Mouse (Mus musculus) liver, postnatal 0 days (tissue): ENCODE measurements around the gene Fev. TPM values are rescaled to one million over a fixed set of nuclear protein-coding genes. Genes with fewer than 3 reads are reported as not detected.

Experiments
- ATAC-seq: fragments of 200-750 bp; cut with Nextera tagmentation; 2 replicates; pipeline ENCODE4 v1.8.0; 2017; ENCODE audit warnings: mild to moderate bottlenecking, moderate library complexity
- DNase-seq: peaks from one replicate; pipeline ENCODE4 v3.0.0-alpha.2; 2016
- H3K27ac ChIP-seq: fragments of 300-500 bp; sonication (generic); 2 replicates; pipeline ENCODE4 v1.5.1; 2014; ENCODE audit warnings: antibody characterized with exemption, moderate library complexity, mild to moderate bottlenecking, low read depth
- H3K27me3 ChIP-seq: fragments of 300-500 bp; sonication (generic); 2 replicates; pipeline ENCODE4 v1.6.1; 2014; ENCODE audit warnings: low read length, control low read depth, mixed read lengths; ENCODE audit not compliant: insufficient read depth
- H3K36me3 ChIP-seq: fragments of 300-500 bp; sonication (generic); replicated peaks from 2 replicates; pipeline ENCODE4 v1.6.1; 2014; ENCODE audit warnings: mild to moderate bottlenecking, control low read depth, low read length, moderate library complexity, mixed read lengths; ENCODE audit not compliant: insufficient read depth
- H3K4me1 ChIP-seq: fragments of 300-500 bp; sonication (generic); 2 replicates; pipeline ENCODE4 v1.6.1; 2014; ENCODE audit warnings: antibody characterized with exemption, mild to moderate bottlenecking, control low read depth; ENCODE audit not compliant: insufficient read depth
- H3K4me2 ChIP-seq: fragments of 300-500 bp; sonication (generic); 2 replicates; pipeline ENCODE4 v1.6.1; 2014; ENCODE audit warnings: low read depth, mild to moderate bottlenecking, low read length, moderate library complexity, mixed read lengths
- H3K4me3 ChIP-seq: fragments of 300-500 bp; sonication (generic); 2 replicates; pipeline ENCODE4 v1.5.1; 2014; ENCODE audit warnings: low read depth, low read length
- H3K9ac ChIP-seq: fragments of 300-500 bp; sonication (generic); replicated peaks from 2 replicates; pipeline ENCODE4 v1.6.1; 2014; ENCODE audit warnings: mild to moderate bottlenecking, moderate library complexity
- H3K9me3 ChIP-seq: fragments of 300-500 bp; sonication (generic); 2 replicates; pipeline ENCODE4 v1.6.1; 2016; ENCODE audit warnings: mild to moderate bottlenecking, control low read depth, low read length, mixed read lengths
- CTCF ChIP-seq: sonication (generic); IDR thresholded peaks from 2 replicates; pipeline ENCODE4 v1.5.1; 2016; ENCODE audit warnings: antibody characterized with exemption, low read depth
- EP300 ChIP-seq: IDR thresholded peaks from 2 replicates; pipeline ENCODE4 v1.6.1; 2016; ENCODE audit warnings: antibody characterized with exemption, low read depth, mild to moderate bottlenecking
- WGBS: fragments of 180-500 bp; shearing (Covaris S2); extraction: QIAGEN DNeasy Blood & Tissue Kit; methylation state at CpG from one replicate; pipeline ENCODE4 v1.1.7; 2014; ENCODE audit not compliant: insufficient replicate concordance; 5-methylcytosine and 5-hydroxymethylcytosine counted together
- polyA plus RNA-seq: library from polyadenylated mRNA; unstranded; fragments of >200 nt; fragmentation: Nextera tagmentation; extraction: Ambion mirVana; gene quantifications from 2 replicates; pipeline ENCODE4 v1.2.1, GENCODE M21; 2015

The Fev gene
- polyA plus RNA-seq, 1 experiment from 2014 or later, result 0.20 TPM

DNA sequence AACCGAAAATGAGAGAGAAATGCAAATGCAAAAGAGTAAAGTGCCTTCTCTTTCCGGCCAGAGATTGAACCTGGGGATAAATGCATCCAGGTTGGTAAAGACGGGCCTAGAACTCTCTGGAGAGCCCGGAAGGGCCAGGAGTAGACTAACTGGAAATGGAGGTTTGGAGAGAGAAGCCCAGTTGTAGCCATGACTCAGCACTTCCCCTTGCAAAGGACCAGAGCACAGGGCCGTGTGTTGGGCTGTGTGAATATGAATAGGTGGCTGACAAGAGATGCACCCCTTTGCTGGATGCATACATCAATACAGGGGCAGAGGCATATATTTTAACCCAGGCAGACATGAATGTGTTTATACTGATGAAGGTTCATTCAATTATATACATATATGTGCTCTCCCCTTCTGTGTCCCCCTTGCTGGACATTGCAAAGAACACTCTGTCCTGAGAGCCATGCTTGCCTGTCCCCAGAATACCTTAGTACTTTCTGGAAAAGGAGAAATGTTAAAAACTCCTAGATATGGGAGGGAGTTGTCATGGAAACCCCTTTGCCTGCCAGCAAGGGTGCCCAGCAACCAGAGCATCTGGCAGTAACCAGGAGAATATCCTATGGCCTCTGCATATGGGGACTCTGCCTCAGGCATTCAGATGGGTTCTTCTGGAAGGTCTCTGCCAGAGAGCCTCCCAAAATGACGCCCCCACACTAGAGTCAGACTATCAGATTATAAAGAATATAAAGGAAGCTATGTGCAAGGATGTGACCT is 25.8 kb downstream of the Fev start:
- 35% methylated on average over 6 of the region's 6 CpGs for WGBS
- peaks cover 64% of the 10 kb centered on the region for H3K27me3 ChIP-seq

DNA sequence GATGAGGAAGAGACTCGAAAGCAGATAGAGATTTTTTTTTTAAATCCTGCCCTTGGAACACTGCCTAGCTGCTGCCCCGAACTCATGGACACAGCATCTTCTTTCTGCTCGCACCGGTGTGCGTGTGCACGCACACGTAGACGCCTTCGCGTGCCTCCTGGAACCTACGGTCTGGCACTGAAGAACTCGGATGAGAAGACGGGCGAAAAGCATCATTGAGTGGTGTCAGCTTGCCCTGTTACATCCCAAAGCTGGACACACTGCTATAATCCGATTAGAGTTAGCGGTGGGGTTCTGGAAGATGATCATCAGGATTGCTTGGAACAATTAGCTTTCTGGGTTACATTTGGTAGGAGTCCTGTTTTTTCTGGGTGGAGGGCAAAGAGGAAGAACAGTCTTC is 26.4 kb downstream of the Fev start:
- no peaks in the 10 kb centered on the region for H3K9me3 ChIP-seq
- H3K4me2 ChIP-seq, result no peak overlapping the region
- TF ChIP-seq EP300 (no peak), CTCF (no peak)
- no peak overlapping the region for H3K9ac ChIP-seq
- no peak for ATAC-seq
- H3K27me3 ChIP-seq, result peaks cover 70% of the 10 kb centered on the region
- no peak overlapping the region for H3K4me3 ChIP-seq
- DNase-seq, result no peak
- H3K36me3 ChIP-seq, result no peaks in the 10 kb centered on the region
- whole genome bisulfite sequencing, result 13% methylated on average over 16 of the region's 16 CpGs
- H3K27ac ChIP-seq, result no peak overlapping the region
- H3K4me1 ChIP-seq, result peaks cover 3% of the 10 kb centered on the region; the same call in 1 of the 2 replicates

More for the DNA sequence above, 25.8 kb downstream of the Fev start:
- H3K4me2 ChIP-seq, result no peak overlapping the region
- ATAC-seq (no peak), DNase-seq (no peak)
- H3K27ac ChIP-seq, result no peak overlapping the region
- TF ChIP-seq EP300 (no peak), CTCF (no peak)
- no peaks in the 10 kb centered on the region for H3K9me3 ChIP-seq
- no peaks in the 10 kb centered on the region for H3K36me3 ChIP-seq
- H3K4me1 ChIP-seq, result peaks cover 3% of the 10 kb centered on the region; the same call in 1 of the 2 replicates
- H3K9ac ChIP-seq, result no peak overlapping the region
- H3K4me3 ChIP-seq, result no peak overlapping the region

DNA sequence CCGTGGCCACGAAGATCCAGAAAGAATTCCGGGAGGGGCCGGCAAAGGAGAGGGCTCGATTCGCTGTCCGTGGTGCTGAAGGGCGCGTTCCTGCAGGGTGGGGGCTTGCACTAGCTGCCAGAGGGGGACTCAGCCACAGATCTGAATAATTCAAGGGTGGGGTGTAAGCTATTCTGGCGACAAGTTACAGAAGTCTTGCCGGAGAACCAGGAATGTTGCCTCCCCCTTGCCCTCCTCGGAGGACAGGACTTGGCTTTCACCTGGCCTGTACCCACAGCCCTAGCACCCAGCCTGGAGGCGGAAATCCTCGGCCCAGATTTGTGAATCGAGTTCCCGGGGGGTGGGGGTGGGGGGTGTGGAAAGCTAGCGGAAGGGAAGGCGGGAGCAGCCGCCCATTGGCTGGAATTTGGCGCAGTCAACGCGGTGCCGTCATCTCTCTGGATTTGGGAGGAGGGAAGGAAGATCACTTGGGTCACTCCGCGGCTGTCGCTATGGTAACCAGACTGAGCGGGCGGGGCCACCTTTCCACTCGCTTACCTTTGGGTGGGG is 27.0 kb downstream of the Fev start:
- Histone ChIP-seq H3K9me3 (no peaks in the 10 kb centered on the region), H3K4me3 (no peak overlapping the region), H3K27me3 (peaks cover 74% of the 10 kb centered on the region), H3K36me3 (no peaks in the 10 kb centered on the region), H3K27ac (no peak overlapping the region), H3K4me1 (peaks cover 3% of the 10 kb centered on the region; the same call in 1 of the 2 replicates), H3K9ac (no peak overlapping the region), H3K4me2 (no peak overlapping the region)
- ATAC-seq (no peak), DNase-seq (peak; percentile 49)
- no peak for TF ChIP-seq EP300
- TF ChIP-seq CTCF, result no peak
- 2% methylated on average over 29 of the region's 29 CpGs for WGBS

DNA sequence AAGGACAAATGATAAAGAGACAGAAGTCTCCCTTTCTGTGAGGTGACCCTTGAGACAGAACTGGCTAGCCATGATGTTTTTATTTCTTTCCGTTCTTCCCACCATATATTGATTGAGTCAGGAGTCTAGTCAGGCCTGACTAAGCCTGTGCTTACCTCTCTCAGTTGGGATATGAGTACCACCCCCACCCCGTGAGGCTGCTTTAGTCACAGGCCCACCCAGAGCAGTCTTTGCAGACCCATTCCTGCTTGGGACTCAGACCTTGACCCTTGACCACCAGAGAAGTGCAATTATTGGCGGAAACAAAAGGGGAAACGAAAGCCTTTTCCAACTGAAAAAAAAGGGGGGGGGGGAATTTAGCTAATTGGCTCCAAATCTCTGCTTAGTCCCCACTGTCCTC is 27.5 kb downstream of the Fev start:
- Histone ChIP-seq H3K9me3 (no peaks in the 10 kb centered on the region), H3K4me2 (no peak overlapping the region), H3K4me3 (no peak overlapping the region), H3K27me3 (peaks cover 79% of the 10 kb centered on the region), H3K27ac (no peak overlapping the region), H3K9ac (no peak overlapping the region), H3K36me3 (no peaks in the 10 kb centered on the region), H3K4me1 (peaks cover 3% of the 10 kb centered on the region; the same call in 1 of the 2 replicates)
- WGBS, result 6% methylated on average over 4 of the region's 4 CpGs
- ATAC-seq (no peak), DNase-seq (no peak)
- TF ChIP-seq EP300, result no peak
- TF ChIP-seq CTCF, result no peak

DNA sequence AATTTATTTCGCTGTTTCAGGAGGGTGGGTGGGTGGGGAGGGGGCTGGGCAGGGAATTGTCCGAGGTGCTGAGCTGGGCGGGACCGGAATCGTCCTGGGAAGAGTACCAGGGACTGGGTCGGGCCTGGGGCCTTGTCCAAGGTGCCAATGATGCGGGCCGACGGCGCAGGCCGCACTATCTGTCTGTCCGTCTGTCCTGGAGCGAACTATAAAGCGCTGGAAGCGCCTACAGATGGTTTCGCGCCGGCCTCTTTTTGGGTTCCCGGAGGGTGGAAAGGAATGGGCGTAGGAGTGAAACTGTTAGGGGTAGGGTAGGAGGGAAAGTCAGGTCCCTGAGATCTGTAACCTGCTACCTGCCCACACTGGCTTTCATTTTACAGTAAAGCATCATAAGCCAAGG is 28.0 kb downstream of the Fev start:
- TF ChIP-seq CTCF (no peak), EP300 (no peak)
- H3K36me3 ChIP-seq, result no peaks in the 10 kb centered on the region
- H3K27ac ChIP-seq, result no peak overlapping the region
- peaks cover 3% of the 10 kb centered on the region; the same call in 1 of the 2 replicates for H3K4me1 ChIP-seq
- 7% methylated on average over 20 of the region's 20 CpGs for WGBS
- ATAC-seq, result no peak
- H3K27me3 ChIP-seq, result peaks cover 81% of the 10 kb centered on the region
- no peak overlapping the region for H3K9ac ChIP-seq
- no peak for DNase-seq
- H3K4me2 ChIP-seq, result no peak overlapping the region
- H3K9me3 ChIP-seq, result no peaks in the 10 kb centered on the region
- H3K4me3 ChIP-seq, result no peak overlapping the region

DNA sequence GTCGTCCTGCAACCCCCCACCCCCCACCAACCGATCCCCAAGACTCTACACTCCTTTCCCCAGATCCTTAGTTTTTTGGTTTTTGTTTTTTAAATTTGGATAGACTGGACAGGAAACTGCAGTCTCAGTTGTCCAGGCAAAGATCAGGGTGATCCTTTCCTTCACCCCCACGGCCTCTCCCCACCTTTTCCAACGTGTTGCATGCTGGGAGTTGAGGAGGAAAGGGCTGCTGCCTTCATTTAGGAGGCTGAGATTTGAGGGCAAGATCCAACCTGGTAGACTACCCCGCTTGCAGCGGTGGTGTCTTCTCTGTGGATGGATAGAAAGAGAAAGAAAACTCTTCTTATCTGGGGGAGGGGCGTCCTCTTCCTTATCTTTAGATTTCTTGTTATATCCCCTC is 28.4 kb downstream of the Fev start:
- peaks cover 3% of the 10 kb centered on the region; the same call in 1 of the 2 replicates for H3K4me1 ChIP-seq
- H3K27me3 ChIP-seq, result peaks cover 85% of the 10 kb centered on the region
- H3K4me3 ChIP-seq, result no peak overlapping the region
- ATAC-seq (no peak), DNase-seq (no peak)
- TF ChIP-seq EP300 (no peak), CTCF (no peak)
- no peaks in the 10 kb centered on the region for H3K36me3 ChIP-seq
- no peak overlapping the region for H3K9ac ChIP-seq
- no peak overlapping the region for H3K27ac ChIP-seq
- 2% methylated on average over 7 of the region's 7 CpGs for WGBS
- H3K9me3 ChIP-seq, result no peaks in the 10 kb centered on the region
- no peak overlapping the region for H3K4me2 ChIP-seq
